Mouse (Mus musculus) Patski (cell line): ENCODE results near the gene Hk2. TPM values are rescaled to one million over a fixed set of nuclear protein-coding genes. Genes with fewer than 3 reads are reported as not detected.

Experiments
- ATAC-seq: fragments of 100-300 bp; one replicate; pipeline ENCODE4 v1.8.0; 2021
- CTCF ChIA-PET: fragments of 350-600 bp; sonication (Branson Sonifier 250); formaldehyde crosslinking; loops from one replicate; lab custom pipeline; 2022; ENCODE audit warnings: inconsistent platforms; lab: Charles Lee
- POLR2A ChIA-PET: fragments of 350-600 bp; sonication (Branson Sonifier 250); formaldehyde crosslinking; loops from one replicate; lab custom pipeline; 2022; ENCODE audit warnings: antibody characterized with exemption, inconsistent platforms; lab: Charles Lee
- DNase-seq: peaks from one replicate; pipeline ENCODE4 v3.0.0-alpha.2; 2011; ENCODE audit warnings: low read depth, low spot score
- H3K27me3 ChIP-seq: fragments of 371-371 bp; one replicate; pipeline ENCODE4 v1.5.1; 2021
- CTCF ChIP-seq: fragments of 100-300 bp; IDR thresholded peaks from one replicate; pipeline ENCODE4 v1.5.1; 2021
- in situ Hi-C: fragments of 300-500 bp; cut with MboI; formaldehyde crosslinking; loops from 3 replicates; pipeline ENCODE4 v1.11.1; 2018; ENCODE audit warnings: low pct_unique_long_range_greater_than_20kb, mixed read lengths
- polyA plus RNA-seq: library from polyadenylated mRNA; unstranded; gene quantifications from one replicate; pipeline ENCODE4 v1.2.3, GENCODE M21; 2021

The Hk2 gene
- polyA plus RNA-seq: 75.3 TPM

- peak; percentile 60 for DNase-seq
- no peak for TF ChIP-seq CTCF
- H3K27me3 ChIP-seq: no peaks in the 10 kb centered on the region
- ATAC-seq: peak; percentile 93
- ChIA-PET CTCF (interaction anchor here (1.1 to 1.4 kb wide), 3 partner anchors 60 to 201 kb away, joined by 3 to 6 read pairs (median 3); no protein-coding TSS in a partner anchor), POLR2A (interaction anchor here (0.6 to 1.8 kb wide), 13 partner anchors 15 to 121 kb away, joined by 3 to 7 read pairs (median 3); no protein-coding TSS in a partner anchor)
- in situ Hi-C loops: no loop called here
Observed at GRCm38 (mm10) chr6:82774321-82774764, at the start of gene Hk2. Gene Hk2, minus strand, starts transcription at chr6:82774454.

GRCm38 (mm10) chr6:82821758-82822253 is 47.6 kb upstream of the Hk2 start:
- CTCF ChIA-PET: interaction anchor here (1.3 kb wide), 1 partner anchor 9 kb away, joined by 3 read pairs; no protein-coding TSS in a partner anchor

GRCm38 (mm10) chr6:82820716-82821115 is 46.5 kb upstream of the Hk2 start:
- ATAC-seq (no peak), DNase-seq (no peak)
- H3K27me3 ChIP-seq: no peaks in the 10 kb centered on the region
- ChIA-PET CTCF (no interaction called here), POLR2A (no interaction called here)
- no peak for TF ChIP-seq CTCF
- in situ Hi-C loops: no loop called here

More at GRCm38 (mm10) chr6:82821758-82822253, 47.6 kb upstream of the Hk2 start:
- DNase-seq (no peak), ATAC-seq (no peak)
- in situ Hi-C loops: no loop called here
- POLR2A ChIA-PET: no interaction called here
- no peak for TF ChIP-seq CTCF
- H3K27me3 ChIP-seq: no peaks in the 10 kb centered on the region

- no peaks in the 10 kb centered on the region for H3K27me3 ChIP-seq
- POLR2A ChIA-PET: interaction anchor here (1.3 kb wide), 1 partner anchor 20 kb away, joined by 3 read pairs; no protein-coding TSS in a partner anchor
- ATAC-seq: no peak
- CTCF ChIA-PET: interaction anchor here (1.0 to 1.5 kb wide), 3 partner anchors 10 to 17 kb away, joined by 3 to 4 read pairs (median 3); no protein-coding TSS in a partner anchor
- TF ChIP-seq CTCF: no peak
- in situ Hi-C loops: no loop called here
- no peak for DNase-seq
Observed at GRCm38 (mm10) chr6:82814821-82815220, 40.6 kb upstream of the Hk2 start.

GRCm38 (mm10) chr6:82807984-82808700 is 33.9 kb upstream of the Hk2 start:
- DNase-seq (no peak), ATAC-seq (no peak)
- no peaks in the 10 kb centered on the region for H3K27me3 ChIP-seq
- TF ChIP-seq CTCF: no peak
- ChIA-PET CTCF (interaction anchor here (1.2 kb wide), 1 partner anchor 9 kb away, joined by 3 read pairs; no protein-coding TSS in a partner anchor), POLR2A (no interaction called here)
- in situ Hi-C loops: no loop called here

GRCm38 (mm10) chr6:82806971-82807370 is 32.7 kb upstream of the Hk2 start:
- in situ Hi-C loops: no loop called here
- no peak for TF ChIP-seq CTCF

GRCm38 (mm10) chr6:82806503-82806902 is 32.2 kb upstream of the Hk2 start:
- CTCF ChIA-PET: no interaction called here
- in situ Hi-C loops: no loop called here
- ATAC-seq: no peak
- no peak for TF ChIP-seq CTCF
- POLR2A ChIA-PET: interaction anchor here (0.5 kb wide), 1 partner anchor 46 kb away, joined by 5 read pairs; no protein-coding TSS in a partner anchor
- H3K27me3 ChIP-seq: no peaks in the 10 kb centered on the region
- no peak for DNase-seq

More at GRCm38 (mm10) chr6:82806971-82807370, 32.7 kb upstream of the Hk2 start:
- DNase-seq (no peak), ATAC-seq (no peak)
- POLR2A ChIA-PET: interaction anchor here (0.5 kb wide), 1 partner anchor 45 kb away, joined by 5 read pairs; no protein-coding TSS in a partner anchor
- CTCF ChIA-PET: no interaction called here
- no peaks in the 10 kb centered on the region for H3K27me3 ChIP-seq

- POLR2A ChIA-PET: no interaction called here
- DNase-seq (no peak), ATAC-seq (no peak)
- CTCF ChIA-PET: no interaction called here
- in situ Hi-C loops: no loop called here
- H3K27me3 ChIP-seq: no peaks in the 10 kb centered on the region
- TF ChIP-seq CTCF: no peak
Observed at GRCm38 (mm10) chr6:82805894-82806293, 31.6 kb upstream of the Hk2 start.

- ChIA-PET POLR2A (no interaction called here), CTCF (interaction anchor here (1.1 to 1.4 kb wide), 2 partner anchors 9 to 10 kb away, joined by 3 to 4 read pairs; no protein-coding TSS in a partner anchor)
- DNase-seq (no peak), ATAC-seq (no peak)
- in situ Hi-C loops: no loop called here
- TF ChIP-seq CTCF: no peak
- H3K27me3 ChIP-seq: no peaks in the 10 kb centered on the region
Observed at GRCm38 (mm10) chr6:82804984-82805383, 30.7 kb upstream of the Hk2 start.

GRCm38 (mm10) chr6:82798202-82798737 is 24.0 kb upstream of the Hk2 start:
- TF ChIP-seq CTCF: no peak
- no peaks in the 10 kb centered on the region for H3K27me3 ChIP-seq
- DNase-seq: no peak
- ATAC-seq: no peak
- in situ Hi-C loops: no loop called here
- ChIA-PET CTCF (no interaction called here), POLR2A (interaction anchor here (0.7 kb wide), 1 partner anchor 21 kb away, joined by 3 read pairs; no protein-coding TSS in a partner anchor)
